Comparison of ENCODE assay signal across 26 mouse cellular contexts in genomic region chr16:91568960-91569359, GRCm38 (mm10).
"Had no signal": no experiment of that assay in that cellular context is flagged by ENCODE, and none has a peak within 500 bp of the region (broad histone marks: within the 10 kb centered on the region; RNA-seq: fewer than 3 reads in every experiment).

No protein-coding gene starts in this region.

- H3K4me1 ChIP-seq: hindbrain, embryonic 10.5 days; hindbrain, embryonic 12.5 days; kidney, embryonic 15.5 days had no signal

- H3K9ac ChIP-seq: heart, embryonic 13.5 days; heart, embryonic 15.5 days; hindbrain, embryonic 12.5 days; hindbrain, embryonic 14.5 days; intestine, embryonic 15.5 days; kidney, embryonic 15.5 days; limb, embryonic 12.5 days had no signal

- H3K4me2 ChIP-seq: heart, embryonic 13.5 days; heart, embryonic 15.5 days; hindbrain, embryonic 12.5 days; hindbrain, embryonic 14.5 days; intestine, embryonic 15.5 days; kidney, embryonic 15.5 days; limb, embryonic 12.5 days; liver, embryonic 11.5 days had no signal

- DNase-seq: gastrocnemius, adult 2 months; gastrocnemius, postnatal 10 days; gastrocnemius, postnatal 25 days; heart, adult 2 months; heart, postnatal 10 days; heart, postnatal 4 days; kidney, adult 2 months; kidney, adult 9 months; kidney, postnatal 4 days; liver had no signal

- ATAC-seq: forebrain, embryonic 16.5 days; hindbrain, embryonic 16.5 days; inflammation-experienced regulatory T-cells, adult 6 months; intestine, embryonic 15.5 days; intestine, postnatal 0 days had no signal

- H3K9me3 ChIP-seq: heart, embryonic 13.5 days; heart, embryonic 15.5 days; hindbrain, embryonic 10.5 days; hindbrain, embryonic 12.5 days; intestine, embryonic 15.5 days; kidney, embryonic 15.5 days; limb, embryonic 10.5 days; limb, embryonic 12.5 days had no signal

- H3K27ac ChIP-seq: gastrocnemius, adult 2 months; heart, adult 2 months; heart, embryonic 13.5 days; heart, embryonic 15.5 days; hindbrain, embryonic 10.5 days; hindbrain, embryonic 12.5 days; hindbrain, embryonic 14.5 days; intestine, embryonic 15.5 days; kidney, embryonic 15.5 days; layer of hippocampus, adult 2 months; left cerebral cortex, adult 2 months; limb, embryonic 10.5 days; limb, embryonic 12.5 days had no signal

- H3K4me3 ChIP-seq: gastrocnemius, adult 2 months; heart, adult 2 months; heart, embryonic 13.5 days; heart, embryonic 15.5 days; hindbrain, embryonic 10.5 days; hindbrain, embryonic 12.5 days; intestine, embryonic 15.5 days; kidney, embryonic 15.5 days; layer of hippocampus, adult 2 months; left cerebral cortex, adult 2 months; limb, embryonic 10.5 days; limb, embryonic 12.5 days had no signal

- H3K27me3 ChIP-seq: heart, embryonic 13.5 days; heart, embryonic 15.5 days; hindbrain, embryonic 12.5 days; intestine, embryonic 15.5 days; kidney, embryonic 15.5 days; limb, embryonic 12.5 days had no signal
